Mouse (Mus musculus): ENCODE data around the gene Igsf8. TPM values are rescaled to one million over a fixed set of nuclear protein-coding genes. Genes with fewer than 3 reads are reported as not detected.

The Igsf8 gene
- polyA plus RNA-seq, 1 experiment from 2014 or later: 17.7 TPM

DNA sequence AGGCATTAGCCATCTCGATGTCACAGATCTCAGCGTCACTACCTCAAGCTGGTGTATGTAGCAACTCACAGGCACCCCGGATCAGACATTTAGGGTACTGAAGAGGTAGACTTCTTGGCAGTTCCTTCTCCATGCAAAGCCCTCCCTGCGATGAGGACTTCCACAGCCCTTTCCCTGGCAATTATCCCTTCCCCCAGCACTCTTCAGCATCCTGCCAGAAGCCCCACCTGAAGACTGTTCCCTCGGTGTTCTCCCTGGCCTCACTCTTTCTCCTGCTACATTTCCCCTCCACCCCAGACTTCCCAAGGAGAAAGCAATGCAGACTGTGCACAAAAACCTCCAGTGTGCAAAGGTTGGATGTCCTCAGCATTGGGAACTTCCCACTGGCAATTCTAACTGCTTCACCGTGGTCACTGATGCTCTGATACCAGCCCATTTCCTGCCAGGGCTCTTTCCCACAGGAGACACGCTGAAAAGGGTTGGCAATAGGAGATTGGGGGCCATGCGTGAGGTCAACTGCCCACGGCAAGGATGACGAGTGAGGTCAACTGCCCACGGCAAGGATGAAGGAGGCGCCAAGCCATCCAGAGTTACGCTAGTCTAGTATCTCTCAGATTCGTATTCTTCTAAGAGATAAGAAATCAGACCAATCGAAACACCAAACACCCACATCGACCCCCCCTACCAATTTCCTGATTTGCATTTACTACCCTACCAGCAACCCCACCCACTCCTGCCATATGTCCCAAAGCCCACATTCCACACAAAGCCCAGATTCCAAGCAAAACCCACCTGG is 66.0 kb downstream of the Igsf8 start:
- no peak for TF ChIP-seq CTCF (IDR thresholded peaks at IDR 0.05; ENCODE audit: low read depth)
- H3K27me3 ChIP-seq (replicated peaks; ENCODE audit: control insufficient read depth, insufficient read depth, low read length): peaks cover 56% of the 10 kb centered on the region

GRCm38 (mm10) chr1:172328041-172328440 is 66.6 kb downstream of the Igsf8 start:
- no peak for ATAC-seq
- H3K9ac ChIP-seq (ENCODE audit: low read depth, low read length): no peak overlapping the region
- H3K9me3 ChIP-seq (ENCODE audit: control insufficient read depth): no peaks in the 10 kb centered on the region
- no peak for TF ChIP-seq CTCF (IDR thresholded peaks at IDR 0.05; ENCODE audit: low read depth)
- H3K4me3 ChIP-seq (ENCODE audit: low read depth, low read length): no peak overlapping the region
- no peaks in the 10 kb centered on the region for H3K4me1 ChIP-seq (replicated peaks; ENCODE audit: control insufficient read depth, insufficient read depth, low read length)
- WGBS: 81% methylated on average over 3 of the region's 3 CpGs
- H3K36me3 ChIP-seq (ENCODE audit: control insufficient read depth, insufficient read depth): no peaks in the 10 kb centered on the region
- H3K4me2 ChIP-seq (replicated peaks; ENCODE audit: low read depth): no peak overlapping the region
- no peak overlapping the region for H3K27ac ChIP-seq (ENCODE audit: low read depth, low read length)
- H3K27me3 ChIP-seq (replicated peaks; ENCODE audit: control insufficient read depth, insufficient read depth, low read length): peaks cover 56% of the 10 kb centered on the region

More for the DNA sequence above, 66.0 kb downstream of the Igsf8 start:
- Histone ChIP-seq H3K4me2 (replicated peaks; ENCODE audit: low read depth) (no peak overlapping the region), H3K9me3 (ENCODE audit: control insufficient read depth) (no peaks in the 10 kb centered on the region), H3K27ac (ENCODE audit: low read depth, low read length) (no peak overlapping the region), H3K4me1 (replicated peaks; ENCODE audit: control insufficient read depth, insufficient read depth, low read length) (no peaks in the 10 kb centered on the region), H3K36me3 (ENCODE audit: control insufficient read depth, insufficient read depth) (no peaks in the 10 kb centered on the region), H3K4me3 (ENCODE audit: low read depth, low read length) (no peak overlapping the region), H3K9ac (ENCODE audit: low read depth, low read length) (no peak overlapping the region)
- no peak for ATAC-seq
- WGBS: 82% methylated on average over 16 of the region's 16 CpGs

DNA sequence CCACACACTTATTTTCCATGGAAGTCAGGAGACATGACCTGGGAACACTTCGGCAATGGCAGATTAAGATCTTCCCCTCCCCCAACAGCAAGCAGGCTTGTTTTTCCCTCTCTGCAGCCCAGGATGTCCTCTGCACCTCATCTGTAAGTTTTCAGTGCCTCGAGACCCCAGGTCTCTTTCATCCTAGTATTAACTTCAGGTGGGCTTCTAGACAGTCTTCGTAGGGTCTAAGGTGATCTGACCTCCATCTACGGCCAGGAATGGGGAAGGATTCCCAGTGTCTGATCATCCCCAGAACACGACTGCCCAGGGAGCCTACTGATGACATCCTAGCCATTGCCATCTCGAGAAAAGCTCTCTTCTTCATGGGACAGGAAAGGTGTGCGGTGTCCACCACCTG is 67.0 kb downstream of the Igsf8 start:
- ATAC-seq: no peak
- Histone ChIP-seq H3K9me3 (ENCODE audit: control insufficient read depth) (no peaks in the 10 kb centered on the region), H3K9ac (ENCODE audit: low read depth, low read length) (no peak overlapping the region), H3K36me3 (ENCODE audit: control insufficient read depth, insufficient read depth) (no peaks in the 10 kb centered on the region), H3K4me3 (ENCODE audit: low read depth, low read length) (no peak overlapping the region), H3K4me2 (replicated peaks; ENCODE audit: low read depth) (no peak overlapping the region), H3K27ac (ENCODE audit: low read depth, low read length) (no peak overlapping the region), H3K4me1 (replicated peaks; ENCODE audit: control insufficient read depth, insufficient read depth, low read length) (no peaks in the 10 kb centered on the region), H3K27me3 (replicated peaks; ENCODE audit: control insufficient read depth, insufficient read depth, low read length) (peaks cover 56% of the 10 kb centered on the region)
- WGBS: 71% methylated on average over 7 of the region's 7 CpGs
- TF ChIP-seq CTCF (IDR thresholded peaks at IDR 0.05; ENCODE audit: low read depth): no peak

DNA sequence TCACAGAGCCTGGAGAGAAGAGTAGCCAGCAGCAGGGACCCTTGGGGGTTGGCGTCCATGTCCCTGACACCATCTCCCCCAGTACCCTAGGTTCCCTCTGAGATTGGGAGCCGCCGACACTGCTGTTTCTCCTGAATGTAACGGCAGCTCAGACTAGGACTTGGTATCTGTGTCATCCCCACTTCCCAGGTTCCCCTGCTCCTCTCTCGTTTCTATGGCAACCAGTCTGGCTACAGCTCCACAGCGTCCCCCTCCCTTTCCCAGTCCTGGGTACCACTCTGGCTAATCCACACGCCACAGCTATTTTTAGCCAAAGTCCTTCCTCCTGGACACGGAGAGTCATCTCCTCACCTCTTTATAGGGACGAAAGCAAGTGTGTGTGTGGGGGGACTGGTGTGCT is 67.7 kb downstream of the Igsf8 start, which contains the start of gene Kcnj9:
Gene Kcnj9 (minus strand): TSS at position 188 of the 400 bp plus-strand sequence.
- Histone ChIP-seq H3K9ac (ENCODE audit: low read depth, low read length) (no peak within 1 kb of the TSS), H3K27me3 (replicated peaks; ENCODE audit: control insufficient read depth, insufficient read depth, low read length) (peaks cover 61% of the 10 kb centered on the region), H3K36me3 (ENCODE audit: control insufficient read depth, insufficient read depth) (no peaks in the 10 kb centered on the region), H3K27ac (ENCODE audit: low read depth, low read length) (no peak within 1 kb of the TSS), H3K9me3 (ENCODE audit: control insufficient read depth) (no peaks in the 10 kb centered on the region), H3K4me1 (replicated peaks; ENCODE audit: control insufficient read depth, insufficient read depth, low read length) (no peaks in the 10 kb centered on the region), H3K4me2 (replicated peaks; ENCODE audit: low read depth) (no peak within 1 kb of the TSS), H3K4me3 (ENCODE audit: low read depth, low read length) (no peak within 1 kb of the TSS)
- 27% methylated on average over 9 of the region's 9 CpGs for WGBS
- ATAC-seq: no peak
- no peak for TF ChIP-seq CTCF (IDR thresholded peaks at IDR 0.05; ENCODE audit: low read depth)

GRCm38 (mm10) chr1:172329616-172330015 is 68.2 kb downstream of the Igsf8 start:
- peaks cover 61% of the 10 kb centered on the region for H3K27me3 ChIP-seq (replicated peaks; ENCODE audit: control insufficient read depth, insufficient read depth, low read length)
- TF ChIP-seq CTCF (IDR thresholded peaks at IDR 0.05; ENCODE audit: low read depth): no peak
- no peak overlapping the region for H3K4me3 ChIP-seq (ENCODE audit: low read depth, low read length)
- H3K9ac ChIP-seq (ENCODE audit: low read depth, low read length): no peak overlapping the region
- H3K4me1 ChIP-seq (replicated peaks; ENCODE audit: control insufficient read depth, insufficient read depth, low read length): no peaks in the 10 kb centered on the region
- H3K36me3 ChIP-seq (ENCODE audit: control insufficient read depth, insufficient read depth): no peaks in the 10 kb centered on the region
- H3K4me2 ChIP-seq (replicated peaks; ENCODE audit: low read depth): no peak overlapping the region
- WGBS: 69% methylated on average over 6 of the region's 6 CpGs
- ATAC-seq: no peak
- H3K9me3 ChIP-seq (ENCODE audit: control insufficient read depth): no peaks in the 10 kb centered on the region
- H3K27ac ChIP-seq (ENCODE audit: low read depth, low read length): no peak overlapping the region

- Histone ChIP-seq H3K27ac (ENCODE audit: low read depth, low read length) (no peak overlapping the region), H3K9ac (ENCODE audit: low read depth, low read length) (no peak overlapping the region), H3K9me3 (ENCODE audit: control insufficient read depth) (no peaks in the 10 kb centered on the region), H3K4me2 (replicated peaks; ENCODE audit: low read depth) (no peak overlapping the region), H3K4me1 (replicated peaks; ENCODE audit: control insufficient read depth, insufficient read depth, low read length) (no peaks in the 10 kb centered on the region), H3K4me3 (ENCODE audit: low read depth, low read length) (no peak overlapping the region), H3K36me3 (ENCODE audit: control insufficient read depth, insufficient read depth) (no peaks in the 10 kb centered on the region), H3K27me3 (replicated peaks; ENCODE audit: control insufficient read depth, insufficient read depth, low read length) (peaks cover 44% of the 10 kb centered on the region)
- no peak for TF ChIP-seq CTCF (IDR thresholded peaks at IDR 0.05; ENCODE audit: low read depth)
- ATAC-seq: no peak
- WGBS: 68% methylated on average over 8 of the region's 8 CpGs
Observed at GRCm38 (mm10) chr1:172331422-172331947, 70.0 kb downstream of the Igsf8 start.
